Mouse (Mus musculus) Patski (cell line): ENCODE measurements around the gene Cyp2c66. TPM values are rescaled to one million over a fixed set of nuclear protein-coding genes. Genes with fewer than 3 reads are reported as not detected.
"Not testable (repeated sequence)": the region's sequence is repeated elsewhere in the genome, so short reads cannot be mapped to it uniquely, and the experiment has no call there.

ENCODE experiments used
- ATAC-seq: fragments of 100-300 bp; one replicate; pipeline ENCODE4 v1.8.0; 2021
- CTCF ChIA-PET: fragments of 350-600 bp; sonication (Branson Sonifier 250); formaldehyde crosslinking; loops from one replicate; lab custom pipeline; 2022; ENCODE audit warnings: inconsistent platforms; lab: Charles Lee
- POLR2A ChIA-PET: fragments of 350-600 bp; sonication (Branson Sonifier 250); formaldehyde crosslinking; loops from one replicate; lab custom pipeline; 2022; ENCODE audit warnings: antibody characterized with exemption, inconsistent platforms; lab: Charles Lee
- DNase-seq: peaks from one replicate; pipeline ENCODE4 v3.0.0-alpha.2; 2011; ENCODE audit warnings: low read depth, low spot score
- H3K27me3 ChIP-seq: fragments of 371-371 bp; one replicate; pipeline ENCODE4 v1.5.1; 2021
- CTCF ChIP-seq: fragments of 100-300 bp; IDR thresholded peaks from one replicate; pipeline ENCODE4 v1.5.1; 2021
- in situ Hi-C: fragments of 300-500 bp; cut with MboI; formaldehyde crosslinking; loops from 3 replicates; pipeline ENCODE4 v1.11.1; 2018; ENCODE audit warnings: low pct_unique_long_range_greater_than_20kb, mixed read lengths
- polyA plus RNA-seq: library from polyadenylated mRNA; unstranded; gene quantifications from one replicate; pipeline ENCODE4 v1.2.3, GENCODE M21; 2021

The Cyp2c66 gene
- not detected for polyA plus RNA-seq

- in situ Hi-C loops: no loop called here
- CTCF ChIA-PET: no interaction called here
- ATAC-seq (no peak), DNase-seq (no peak)
- no peak for TF ChIP-seq CTCF
- H3K27me3 ChIP-seq: peaks cover 3% of the 10 kb centered on the region
- POLR2A ChIA-PET: no interaction called here
These were observed at the start of gene Cyp2c66 for GRCm38 (mm10) chr19:39113644-39114043. TSS of gene Cyp2c66 (plus strand) at chr19:39113898.

DNA sequence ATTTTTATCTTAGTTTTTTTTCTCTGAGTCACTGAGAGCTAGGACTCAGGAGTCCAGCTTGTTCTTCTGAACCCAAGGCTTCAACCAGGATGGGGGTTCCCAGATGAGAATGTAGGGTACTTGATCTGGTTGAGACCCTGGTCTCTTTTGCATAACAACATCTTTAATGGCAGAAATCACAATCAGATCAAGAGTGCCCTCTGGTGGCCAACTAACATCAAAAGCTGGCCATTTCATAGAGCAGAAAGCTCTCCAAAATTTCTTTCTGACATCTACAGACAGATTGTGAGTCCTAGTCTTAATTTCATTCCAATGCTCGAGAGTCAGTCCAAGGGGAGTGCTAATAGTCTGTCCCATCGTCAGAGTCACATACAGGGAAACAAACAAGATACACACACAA is 14.9 kb upstream of the Cyp2c66 start:
- ATAC-seq, H3K27me3 ChIP-seq, in situ Hi-C loops, POLR2A ChIA-PET, CTCF ChIA-PET: not testable (repeated sequence)
- DNase-seq: peak; percentile 4
- peak; percentile 15 for TF ChIP-seq CTCF

DNA sequence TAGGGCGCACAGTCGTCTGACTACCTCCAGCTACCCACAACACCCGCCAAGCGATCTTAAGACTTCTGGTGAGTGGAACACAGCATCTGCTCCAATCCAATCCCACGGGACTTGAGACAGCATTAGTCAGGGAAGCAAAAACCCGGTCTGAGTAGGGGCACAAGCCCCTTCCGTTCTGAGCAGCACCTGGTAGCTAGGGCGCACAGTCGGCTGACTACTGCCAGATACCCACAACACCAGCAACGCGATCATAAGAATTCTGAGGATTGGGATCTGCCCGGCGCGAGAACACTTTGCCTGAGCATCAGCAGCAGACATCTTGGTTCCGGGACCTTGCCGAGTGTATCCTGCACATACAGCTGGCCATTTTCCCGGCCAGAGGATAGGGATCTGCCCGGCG is 43.1 kb downstream of the Cyp2c66 start:
- POLR2A ChIA-PET, in situ Hi-C loops, DNase-seq, ATAC-seq, H3K27me3 ChIP-seq, CTCF ChIA-PET: not testable (repeated sequence)

Other genes with a start within 250 kb of the Cyp2c66 start
- 31.0 TPM for gene Hells, start 183.0 kb upstream of the Cyp2c66 start, polyA plus RNA-seq
- not detected for gene Cyp2c55, start 106.9 kb upstream of the Cyp2c66 start, polyA plus RNA-seq
- not detected for gene Cyp2c65, start 52.9 kb upstream of the Cyp2c66 start, polyA plus RNA-seq
- not detected for gene Cyp2c29, start 155.5 kb downstream of the Cyp2c66 start, polyA plus RNA-seq